Comparison of ENCODE assay signal across 22 mouse cellular contexts in genomic region chr1:127167586-127167985, GRCm38 (mm10). TPM values are rescaled to one million over a fixed set of nuclear protein-coding genes. Genes with fewer than 3 reads are reported as not detected.
DNase-seq lines count a peak whose midpoint lies in the region; ATAC-seq and TF ChIP-seq lines count a peak whose summit lies in the region.
"Had no signal": no experiment of that assay in that cellular context is flagged by ENCODE, and none has a peak within 500 bp of the region (broad histone marks: within the 10 kb centered on the region; RNA-seq: fewer than 3 reads in every experiment).

No protein-coding gene starts in this region.

- no peak for ATAC-seq in forebrain, embryonic 12.5 days (ENCODE audit: low FRiP score)
- ATAC-seq in forebrain, embryonic 16.5 days: no peak
- ATAC-seq in hindbrain, embryonic 13.5 days (ENCODE audit: low FRiP score): no peak
- no peak for ATAC-seq in hindbrain, embryonic 11.5 days (ENCODE audit: low FRiP score)
- 0 out of 2 replicates have a peak, but pooled peaks have one; percentile 4 for ATAC-seq in forebrain, embryonic 15.5 days (replicated peaks)
- ATAC-seq in intestine, embryonic 16.5 days: no peak
- ATAC-seq: hindbrain, postnatal 0 days; inflammation-experienced regulatory T-cells, adult 6 months; intestine, postnatal 0 days had no signal

- no peak for DNase-seq in hindbrain, embryonic 11.5 days (ENCODE audit: low spot score)
- DNase-seq in ES-E14 (ENCODE audit: low read depth, low spot score): peak; percentile 24
- DNase-seq in urinary bladder, postnatal 14 days (ENCODE audit: low spot score): no peak
- DNase-seq: adrenal gland, adult 2 months; adrenal gland, postnatal 14 days; cerebellum, adult 11 months; cerebellum, adult 2 months; cerebellum, adult 9-11 months; gastrocnemius, postnatal 14 days; kidney, adult 2 months had no signal

- H3K27ac ChIP-seq in forebrain, embryonic 12.5 days: peak overlapping the region; percentile 25; the same call in 1 of the 2 replicates
- no peak overlapping the region for H3K27ac ChIP-seq in forebrain, embryonic 16.5 days (ENCODE audit: low read length)
- peak overlapping the region; percentile 8; the same call in 1 of the 2 replicates for H3K27ac ChIP-seq in hindbrain, embryonic 13.5 days
- no peak overlapping the region for H3K27ac ChIP-seq in hindbrain, embryonic 11.5 days (ENCODE audit: low read depth, low read length)
- H3K27ac ChIP-seq in ES-E14 (ENCODE audit: insufficient read depth, low read depth, low read length, poor library complexity, severe bottlenecking): peak overlapping the region; percentile 8; the same call in 1 of the 2 replicates
- no peak overlapping the region for H3K27ac ChIP-seq in forebrain, embryonic 15.5 days (replicated peaks)
- no peak overlapping the region for H3K27ac ChIP-seq in intestine, embryonic 16.5 days (ENCODE audit: low read length)
- H3K27ac ChIP-seq: embryonic facial prominence, embryonic 12.5 days; embryonic facial prominence, embryonic 15.5 days; hindbrain, embryonic 14.5 days; hindbrain, postnatal 0 days had no signal

- no peaks in the 10 kb centered on the region for H3K27me3 ChIP-seq in forebrain, embryonic 12.5 days
- no peaks in the 10 kb centered on the region for H3K27me3 ChIP-seq in forebrain, embryonic 16.5 days (replicated peaks; ENCODE audit: control insufficient read depth, insufficient read depth, low read length)
- no peaks in the 10 kb centered on the region for H3K27me3 ChIP-seq in hindbrain, embryonic 13.5 days
- no peaks in the 10 kb centered on the region for H3K27me3 ChIP-seq in hindbrain, embryonic 11.5 days (ENCODE audit: control insufficient read depth, insufficient read depth, low read length)
- H3K27me3 ChIP-seq in forebrain, embryonic 15.5 days: no peaks in the 10 kb centered on the region
- no peaks in the 10 kb centered on the region for H3K27me3 ChIP-seq in intestine, embryonic 16.5 days (replicated peaks; ENCODE audit: control insufficient read depth, insufficient read depth, low read length)
- H3K27me3 ChIP-seq: embryonic facial prominence, embryonic 12.5 days; embryonic facial prominence, embryonic 15.5 days had no signal

- no peak overlapping the region for H3K4me2 ChIP-seq in forebrain, embryonic 12.5 days
- H3K4me2 ChIP-seq in forebrain, embryonic 16.5 days (ENCODE audit: low read length): no peak overlapping the region
- no peak overlapping the region for H3K4me2 ChIP-seq in hindbrain, embryonic 13.5 days
- H3K4me2 ChIP-seq in hindbrain, embryonic 11.5 days (replicated peaks; ENCODE audit: low read depth, low read length): no peak overlapping the region
- H3K4me2 ChIP-seq in forebrain, embryonic 15.5 days (replicated peaks): no peak overlapping the region
- no peak overlapping the region for H3K4me2 ChIP-seq in intestine, embryonic 16.5 days (ENCODE audit: low read depth, low read length)
- H3K4me2 ChIP-seq: embryonic facial prominence, embryonic 12.5 days; embryonic facial prominence, embryonic 15.5 days; heart, embryonic 11.5 days; hindbrain, embryonic 14.5 days had no signal

- H3K9ac ChIP-seq in forebrain, embryonic 12.5 days: no peak overlapping the region
- no peak overlapping the region for H3K9ac ChIP-seq in forebrain, embryonic 16.5 days (replicated peaks; ENCODE audit: low read depth, low read length)
- H3K9ac ChIP-seq in hindbrain, embryonic 13.5 days: no peak overlapping the region
- no peak overlapping the region for H3K9ac ChIP-seq in hindbrain, embryonic 11.5 days (ENCODE audit: low read depth, low read length)
- peak overlapping the region; percentile 37; the same call in 1 of the 2 replicates for H3K9ac ChIP-seq in ES-E14 (ENCODE audit: insufficient read depth, low read depth, low read length, poor library complexity, severe bottlenecking)
- no peak overlapping the region for H3K9ac ChIP-seq in forebrain, embryonic 15.5 days (replicated peaks)
- H3K9ac ChIP-seq in intestine, embryonic 16.5 days (ENCODE audit: low read depth, low read length): no peak overlapping the region
- H3K9ac ChIP-seq: embryonic facial prominence, embryonic 12.5 days; embryonic facial prominence, embryonic 15.5 days; hindbrain, embryonic 14.5 days had no signal

- in situ Hi-C loops in ES-E14 (cut with MboI; ENCODE audit: low sequenced_read_pairs in 2 of 2, unreplicated experiment in 2 of 2): no loop called here

- H3K4me3 ChIP-seq in forebrain, embryonic 12.5 days (replicated peaks): no peak overlapping the region
- H3K4me3 ChIP-seq in forebrain, embryonic 16.5 days (replicated peaks; ENCODE audit: low read length): no peak overlapping the region
- no peak overlapping the region for H3K4me3 ChIP-seq in hindbrain, embryonic 13.5 days
- no peak overlapping the region for H3K4me3 ChIP-seq in hindbrain, embryonic 11.5 days (ENCODE audit: low read depth, low read length)
- H3K4me3 ChIP-seq in ES-E14 (ENCODE audit: insufficient read depth in 1 of 2, low read depth in 1 of 2, low read length in 2 of 2, poor library complexity in 1 of 2, severe bottlenecking in 1 of 2): no peak overlapping the region; a peak in 1 of 4 replicates
- H3K4me3 ChIP-seq in forebrain, embryonic 15.5 days: no peak overlapping the region
- H3K4me3 ChIP-seq in intestine, embryonic 16.5 days (ENCODE audit: low read length): no peak overlapping the region
- H3K4me3 ChIP-seq: embryonic facial prominence, embryonic 12.5 days; embryonic facial prominence, embryonic 15.5 days had no signal

- WGBS in forebrain, embryonic 12.5 days: 59% methylated on average over 1 of the region's 1 CpGs
- WGBS in forebrain, embryonic 16.5 days: 42% methylated on average over 1 of the region's 1 CpGs
- WGBS in hindbrain, embryonic 13.5 days: 73% methylated on average over 1 of the region's 1 CpGs
- WGBS in hindbrain, embryonic 11.5 days: 72% methylated on average over 1 of the region's 1 CpGs
- WGBS in forebrain, embryonic 15.5 days: 50% methylated on average over 1 of the region's 1 CpGs
- WGBS in intestine, embryonic 16.5 days: 90% methylated on average over 1 of the region's 1 CpGs

- H3K4me1 ChIP-seq in forebrain, embryonic 12.5 days: peaks cover 9% of the 10 kb centered on the region; the same call in 1 of the 2 replicates
- H3K4me1 ChIP-seq in forebrain, embryonic 16.5 days (replicated peaks; ENCODE audit: control insufficient read depth, insufficient read depth, low read length): peaks cover 13% of the 10 kb centered on the region
- H3K4me1 ChIP-seq in hindbrain, embryonic 13.5 days (replicated peaks): peaks cover 9% of the 10 kb centered on the region
- no peaks in the 10 kb centered on the region; the same call in 1 of the 2 replicates for H3K4me1 ChIP-seq in hindbrain, embryonic 11.5 days (replicated peaks; ENCODE audit: control insufficient read depth, insufficient read depth, low read length)
- H3K4me1 ChIP-seq in ES-E14 (ENCODE audit: control insufficient read depth in 2 of 2, insufficient read depth in 2 of 2, low read length in 2 of 2, poor library complexity in 1 of 2): peaks cover 5 to 15% of the 10 kb centered on the region in 2 experiments
- H3K4me1 ChIP-seq in forebrain, embryonic 15.5 days: peaks cover 12% of the 10 kb centered on the region
- no peaks in the 10 kb centered on the region for H3K4me1 ChIP-seq in intestine, embryonic 16.5 days (ENCODE audit: control insufficient read depth, insufficient read depth, low read length)
- H3K4me1 ChIP-seq: embryonic facial prominence, embryonic 12.5 days; embryonic facial prominence, embryonic 15.5 days had no signal

- no peaks in the 10 kb centered on the region for H3K9me3 ChIP-seq in forebrain, embryonic 12.5 days
- no peaks in the 10 kb centered on the region for H3K9me3 ChIP-seq in forebrain, embryonic 16.5 days (ENCODE audit: control insufficient read depth, low read length)
- H3K9me3 ChIP-seq in hindbrain, embryonic 13.5 days: no peaks in the 10 kb centered on the region
- no peaks in the 10 kb centered on the region for H3K9me3 ChIP-seq in hindbrain, embryonic 11.5 days (ENCODE audit: control insufficient read depth, low read length)
- no peaks in the 10 kb centered on the region for H3K9me3 ChIP-seq in ES-E14 (ENCODE audit: control insufficient read depth, insufficient read depth, low read depth, low read length)
- no peaks in the 10 kb centered on the region for H3K9me3 ChIP-seq in forebrain, embryonic 15.5 days
- H3K9me3 ChIP-seq in intestine, embryonic 16.5 days (ENCODE audit: control insufficient read depth, low read length): no peaks in the 10 kb centered on the region
- H3K9me3 ChIP-seq: embryonic facial prominence, embryonic 12.5 days; embryonic facial prominence, embryonic 15.5 days had no signal

- H3K36me3 ChIP-seq in forebrain, embryonic 12.5 days (replicated peaks): no peaks in the 10 kb centered on the region
- H3K36me3 ChIP-seq in forebrain, embryonic 16.5 days (ENCODE audit: control insufficient read depth, insufficient read depth): no peaks in the 10 kb centered on the region
- no peaks in the 10 kb centered on the region for H3K36me3 ChIP-seq in hindbrain, embryonic 13.5 days
- H3K36me3 ChIP-seq in hindbrain, embryonic 11.5 days (ENCODE audit: control insufficient read depth, insufficient read depth, low read length): no peaks in the 10 kb centered on the region
- H3K36me3 ChIP-seq in ES-E14 (ENCODE audit: control insufficient read depth, insufficient read depth, low read length, poor library complexity, severe bottlenecking): no peaks in the 10 kb centered on the region
- H3K36me3 ChIP-seq in forebrain, embryonic 15.5 days: no peaks in the 10 kb centered on the region
- no peaks in the 10 kb centered on the region for H3K36me3 ChIP-seq in intestine, embryonic 16.5 days (ENCODE audit: control insufficient read depth, insufficient read depth, low read length)
- H3K36me3 ChIP-seq: embryonic facial prominence, embryonic 12.5 days; embryonic facial prominence, embryonic 15.5 days had no signal

TF ChIP-seq in ES-E14, 5 proteins besides CTCF, POLR2A, EP300 and RAD21:
- TF ChIP-seq MAFK (IDR thresholded peaks at IDR 0.05; ENCODE audit: insufficient read depth, low read depth, low read length) (no peak), HCFC1 (IDR thresholded peaks at IDR 0.05; ENCODE audit: borderline replicate concordance, insufficient read depth, low read length) (no peak), ZNF384 (IDR thresholded peaks at IDR 0.05; ENCODE audit: low read depth, low read length) (no peak), ZC3H11A (IDR thresholded peaks at IDR 0.05; ENCODE audit: borderline replicate concordance, low read depth, low read length) (no peak), CHD2 (IDR thresholded peaks at IDR 0.05; ENCODE audit: low read depth, low read length) (no peak)

RNA-seq across cellular contexts. Expression of gene Mgat5, which starts 37.2 kb away (rescaled TPM):
- polyA plus RNA-seq in forebrain, embryonic 12.5 days (2016; fragmentation: Nextera tagmentation; extraction: Ambion mirVana): 9.7 and 10.5 TPM in 2 replicates
- polyA plus RNA-seq in forebrain, embryonic 16.5 days (2015; fragmentation: Nextera tagmentation; extraction: Ambion mirVana): 12.1 and 14.8 TPM in 2 replicates
- 14.0 and 14.3 TPM in 2 replicates for polyA plus RNA-seq in hindbrain, embryonic 13.5 days (2015; fragmentation: Nextera tagmentation; extraction: Ambion mirVana)
- polyA plus RNA-seq in hindbrain, embryonic 11.5 days (2014; fragmentation: Nextera tagmentation; extraction: Ambion mirVana): 8.3 and 11.5 TPM in 2 replicates
- 11.0 and 13.1 TPM in 2 replicates for total RNA-seq in ES-E14 (2012; rRNA removed)
- 12.3 and 12.6 TPM in 2 replicates for polyA plus RNA-seq in forebrain, embryonic 15.5 days (2015; fragmentation: Nextera tagmentation; extraction: Ambion mirVana)
- polyA plus RNA-seq in intestine, embryonic 16.5 days (2015; fragmentation: Nextera tagmentation; extraction: Ambion mirVana): 5.9 and 6.0 TPM in 2 replicates

Comparison
In these comparisons a context has a peak if more than half of its experiments do, and no peak if none do; other contexts are left out.
1. H3K27ac ChIP-seq: peak in forebrain, embryonic 12.5 days (single experiment), hindbrain, embryonic 13.5 days (single experiment) and ES-E14 (single experiment); none in forebrain, embryonic 16.5 days (single experiment), hindbrain, embryonic 11.5 days (single experiment), forebrain, embryonic 15.5 days (single experiment) and intestine, embryonic 16.5 days (single experiment).